Mouse (Mus musculus) hematopoietic stem cell, adult 5-6 weeks (primary cell): Measurements from ENCODE around the gene Nbas. TPM values are rescaled to one million over a fixed set of nuclear protein-coding genes. Genes with fewer than 3 reads are reported as not detected.

Source experiments
- total RNA-seq: library from RNA; stranded (forward); fragments of 172-1452, 232-1000 nt; gene quantifications from 2 replicates; pipeline ENCODE4 v1.2.3, GENCODE M21; 2017

Gene Nbas
- total RNA-seq, 1 experiment from 2014 or later, result 12.4 TPM

Other genes starting within 250 kb of the Nbas start
- gene Ddx1, start 19.9 kb upstream of the Nbas start, total RNA-seq, result 179 and 217 TPM in 2 replicates